Mouse (Mus musculus) liver, postnatal 0 days (tissue): Measurements from ENCODE around the gene Ptprg.

Experiments
- CTCF ChIP-seq: sonication (generic); IDR thresholded peaks from 2 replicates; pipeline ENCODE4 v1.5.1; 2016; ENCODE audit warnings: antibody characterized with exemption, low read depth
- EP300 ChIP-seq: IDR thresholded peaks from 2 replicates; pipeline ENCODE4 v1.6.1; 2016; ENCODE audit warnings: antibody characterized with exemption, low read depth, mild to moderate bottlenecking

DNA sequence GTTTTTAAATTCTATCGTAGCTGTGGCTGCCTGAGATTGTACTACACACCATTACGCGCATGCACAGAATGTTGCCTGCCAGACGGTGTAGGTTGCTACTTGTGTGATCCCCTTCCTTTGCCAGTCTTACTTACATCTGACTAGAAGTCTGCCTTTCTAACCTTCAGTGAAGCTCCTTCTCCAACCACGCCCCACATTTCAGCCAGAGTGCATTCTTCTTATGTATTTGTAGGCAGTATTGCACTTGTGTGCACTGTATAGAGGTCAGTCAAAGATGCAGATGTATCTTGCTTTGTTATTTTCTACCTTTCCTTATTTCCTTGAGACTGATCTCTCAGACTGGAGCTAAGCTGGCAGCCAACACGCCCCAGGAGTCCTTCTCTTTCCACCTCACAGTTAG lies 158.8 kb downstream of the Ptprg start:
- TF ChIP-seq EP300: no peak
- TF ChIP-seq CTCF: no peak
